Comparison of ENCODE assay signal across 9 mouse cellular contexts in the genomic region with DNA sequence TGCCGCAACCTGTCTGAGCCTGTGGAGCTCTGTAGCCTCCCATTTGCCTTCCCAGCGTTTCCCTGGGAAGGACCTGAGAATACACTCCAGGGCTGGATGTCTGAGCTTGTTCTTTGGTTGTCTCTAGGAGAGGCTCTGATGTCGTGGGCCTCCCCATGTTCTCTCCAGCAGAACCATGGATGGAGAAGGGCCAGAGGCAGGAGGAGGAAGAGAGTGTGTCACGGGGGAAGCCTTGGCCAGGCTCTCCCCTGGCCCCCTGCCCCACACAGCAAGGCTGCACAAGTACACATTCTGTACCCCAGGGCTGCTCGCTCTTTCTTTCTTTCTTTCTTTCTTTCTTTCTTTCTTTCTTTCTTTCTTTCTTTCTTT.
DNase-seq lines count a peak whose midpoint lies in the region; ATAC-seq and TF ChIP-seq lines count a peak whose summit lies in the region.
"Had no signal": no experiment of that assay in that cellular context is flagged by ENCODE, and none has a peak within 500 bp of the region (broad histone marks: within the 10 kb centered on the region; RNA-seq: fewer than 3 reads in every experiment).

No protein-coding gene starts in this region.

- H3K9me3 ChIP-seq in kidney, embryonic 16.5 days (ENCODE audit: low read length) = no peaks in the 10 kb centered on the region
- no peaks in the 10 kb centered on the region for H3K9me3 ChIP-seq in embryonic facial prominence, embryonic 12.5 days
- no peaks in the 10 kb centered on the region for H3K9me3 ChIP-seq in forebrain, postnatal 0 days (ENCODE audit: low read length)
- no peaks in the 10 kb centered on the region for H3K9me3 ChIP-seq in limb, embryonic 13.5 days
- H3K9me3 ChIP-seq: G1E had no signal

- peak overlapping the region; percentile 65 for H3K9ac ChIP-seq in kidney, embryonic 16.5 days (replicated peaks; ENCODE audit: low read length)
- no peak overlapping the region for H3K9ac ChIP-seq in embryonic facial prominence, embryonic 12.5 days
- H3K9ac ChIP-seq in forebrain, postnatal 0 days = no peak overlapping the region
- peak overlapping the region; percentile 15; the same call in 1 of the 2 replicates for H3K9ac ChIP-seq in limb, embryonic 13.5 days

- no peak for TF ChIP-seq CTCF in forebrain, postnatal 0 days (IDR thresholded peaks at IDR 0.05; ENCODE audit: low read depth)

- H3K27me3 ChIP-seq in kidney, embryonic 16.5 days (ENCODE audit: insufficient read depth, low read length) = no peaks in the 10 kb centered on the region
- no peaks in the 10 kb centered on the region for H3K27me3 ChIP-seq in embryonic facial prominence, embryonic 12.5 days
- no peaks in the 10 kb centered on the region for H3K27me3 ChIP-seq in forebrain, postnatal 0 days (ENCODE audit: insufficient read depth, low read length)
- no peaks in the 10 kb centered on the region for H3K27me3 ChIP-seq in limb, embryonic 13.5 days

- DNase-seq in kidney, postnatal 36 days = no peak
- no peak for DNase-seq in forebrain, postnatal 0 days
- no peak for DNase-seq in thymus, adult 18-20 months
- no peak for DNase-seq in frontal cortex, postnatal 36 days (ENCODE audit: low spot score in 2 of 2)
- no peak for DNase-seq in adrenal gland, adult 18-20 months (ENCODE audit: low spot score in 2 of 2)

- peak overlapping the region; percentile 99 for H3K27ac ChIP-seq in kidney, embryonic 16.5 days (ENCODE audit: low read length)
- H3K27ac ChIP-seq in embryonic facial prominence, embryonic 12.5 days = peak overlapping the region; percentile 97
- H3K27ac ChIP-seq in forebrain, postnatal 0 days (ENCODE audit: low read depth, low read length) = peak overlapping the region; percentile 94
- H3K27ac ChIP-seq in limb, embryonic 13.5 days = peak overlapping the region; percentile 100

- peaks cover 56% of the 10 kb centered on the region for H3K4me1 ChIP-seq in kidney, embryonic 16.5 days (ENCODE audit: insufficient read depth, low read length)
- H3K4me1 ChIP-seq in embryonic facial prominence, embryonic 12.5 days = peaks cover 44% of the 10 kb centered on the region
- peaks cover 44% of the 10 kb centered on the region for H3K4me1 ChIP-seq in forebrain, postnatal 0 days (ENCODE audit: insufficient read depth)
- peaks cover 57% of the 10 kb centered on the region for H3K4me1 ChIP-seq in limb, embryonic 13.5 days

- H3K36me3 ChIP-seq in kidney, embryonic 16.5 days (ENCODE audit: insufficient read depth, low read length) = no peaks in the 10 kb centered on the region
- no peaks in the 10 kb centered on the region for H3K36me3 ChIP-seq in embryonic facial prominence, embryonic 12.5 days
- H3K36me3 ChIP-seq in forebrain, postnatal 0 days (ENCODE audit: insufficient read depth) = no peaks in the 10 kb centered on the region
- no peaks in the 10 kb centered on the region for H3K36me3 ChIP-seq in limb, embryonic 13.5 days
- H3K36me3 ChIP-seq: G1E had no signal

- H3K4me3 ChIP-seq in kidney, embryonic 16.5 days (ENCODE audit: low read length) = no peak overlapping the region
- H3K4me3 ChIP-seq in embryonic facial prominence, embryonic 12.5 days = no peak overlapping the region
- no peak overlapping the region for H3K4me3 ChIP-seq in forebrain, postnatal 0 days (ENCODE audit: low read depth, low read length)
- H3K4me3 ChIP-seq in limb, embryonic 13.5 days = no peak overlapping the region

- 71% methylated on average over 5 of the region's 5 CpGs for WGBS in kidney, embryonic 16.5 days
- 72% methylated on average over 5 of the region's 5 CpGs for WGBS in embryonic facial prominence, embryonic 12.5 days
- 35% methylated on average over 5 of the region's 5 CpGs for WGBS in forebrain, postnatal 0 days
- WGBS in limb, embryonic 13.5 days = 72% methylated on average over 5 of the region's 5 CpGs

- no peak overlapping the region for H3K4me2 ChIP-seq in kidney, embryonic 16.5 days (replicated peaks; ENCODE audit: low read depth, low read length)
- no peak overlapping the region for H3K4me2 ChIP-seq in embryonic facial prominence, embryonic 12.5 days (replicated peaks)
- H3K4me2 ChIP-seq in forebrain, postnatal 0 days (ENCODE audit: low read depth) = no peak overlapping the region
- H3K4me2 ChIP-seq in limb, embryonic 13.5 days (replicated peaks) = no peak overlapping the region; the same call in 1 of the 2 replicates

- no peak for ATAC-seq in kidney, embryonic 16.5 days (ENCODE audit: low FRiP score, low TSS enrichment)
- ATAC-seq in embryonic facial prominence, embryonic 12.5 days (ENCODE audit: insufficient number of reproducible peaks, insufficient read depth, low FRiP score, low TSS enrichment) = no peak
- no peak for ATAC-seq in forebrain, postnatal 0 days
- ATAC-seq in limb, embryonic 13.5 days (ENCODE audit: low FRiP score, low read depth) = no peak

Comparison
In these comparisons a context has a peak if more than half of its experiments do, and no peak if none do; other contexts are left out.
1. H3K9ac ChIP-seq: peak in kidney, embryonic 16.5 days (single experiment) and limb, embryonic 13.5 days (single experiment); none in embryonic facial prominence, embryonic 12.5 days (single experiment) and forebrain, postnatal 0 days (single experiment).
2. Peak in every context shown above with its lines, with median percentiles within 50 percentile points of each other: H3K27ac ChIP-seq.